Mouse (Mus musculus): ENCODE measurements at regions not wholly inside any gene's neighbourhood (a gene's known extent, or its start where the extent isn't known, plus 50 kb on each side); places are given as distances from the start of the nearest gene placed in this dataset.

- no peak for TF ChIP-seq CTCF (IDR thresholded peaks at IDR 0.05; ENCODE audit: low read depth, low read length)
- no peak for TF ChIP-seq POLR2A (IDR thresholded peaks at IDR 0.05; ENCODE audit: insufficient read depth, low read length)
- TF ChIP-seq EP300 (IDR thresholded peaks at IDR 0.05; ENCODE audit: insufficient read depth, low read depth, low read length) = no peak
These were observed 404.9 kb downstream of the Gm45692 start for GRCm38 (mm10) chr8:26524237-26524636.
